Mouse (Mus musculus): ENCODE results near the gene Adk.
"Not testable (repeated sequence)": the region's sequence is repeated elsewhere in the genome, so short reads cannot be mapped to it uniquely, and the experiment has no call there.

The Adk gene

GRCm38 (mm10) chr14:21065490-21066162 lies 13.3 kb downstream of the Adk start:
- DNase-seq = no peak

- no peak for DNase-seq
Measured at GRCm38 (mm10) chr14:21069594-21069993, 17.2 kb downstream of the Adk start.

DNA sequence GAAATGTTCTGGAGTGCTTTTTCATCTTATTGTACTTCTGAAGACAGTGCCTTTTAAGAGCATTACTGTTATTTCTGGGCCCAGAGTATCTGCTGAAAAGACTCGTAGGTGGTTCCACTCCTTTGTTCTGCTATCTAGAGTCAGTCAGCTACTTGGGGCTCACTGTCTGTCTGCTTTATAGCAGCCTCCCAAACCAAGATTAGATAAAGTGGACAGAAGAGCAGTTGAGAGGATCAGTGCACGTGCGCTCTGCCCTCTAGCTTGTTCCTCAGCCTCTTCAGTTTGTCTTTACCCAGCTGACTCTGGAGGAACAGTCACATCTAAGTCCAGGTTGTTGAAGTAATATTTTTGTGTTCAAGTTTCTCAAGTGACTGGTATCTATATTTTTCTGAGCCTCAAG lies 21.6 kb downstream of the Adk start:
- DNase-seq = no peak

- no peak for DNase-seq
Measured at GRCm38 (mm10) chr14:21074398-21075320, 22.3 kb downstream of the Adk start.

DNA sequence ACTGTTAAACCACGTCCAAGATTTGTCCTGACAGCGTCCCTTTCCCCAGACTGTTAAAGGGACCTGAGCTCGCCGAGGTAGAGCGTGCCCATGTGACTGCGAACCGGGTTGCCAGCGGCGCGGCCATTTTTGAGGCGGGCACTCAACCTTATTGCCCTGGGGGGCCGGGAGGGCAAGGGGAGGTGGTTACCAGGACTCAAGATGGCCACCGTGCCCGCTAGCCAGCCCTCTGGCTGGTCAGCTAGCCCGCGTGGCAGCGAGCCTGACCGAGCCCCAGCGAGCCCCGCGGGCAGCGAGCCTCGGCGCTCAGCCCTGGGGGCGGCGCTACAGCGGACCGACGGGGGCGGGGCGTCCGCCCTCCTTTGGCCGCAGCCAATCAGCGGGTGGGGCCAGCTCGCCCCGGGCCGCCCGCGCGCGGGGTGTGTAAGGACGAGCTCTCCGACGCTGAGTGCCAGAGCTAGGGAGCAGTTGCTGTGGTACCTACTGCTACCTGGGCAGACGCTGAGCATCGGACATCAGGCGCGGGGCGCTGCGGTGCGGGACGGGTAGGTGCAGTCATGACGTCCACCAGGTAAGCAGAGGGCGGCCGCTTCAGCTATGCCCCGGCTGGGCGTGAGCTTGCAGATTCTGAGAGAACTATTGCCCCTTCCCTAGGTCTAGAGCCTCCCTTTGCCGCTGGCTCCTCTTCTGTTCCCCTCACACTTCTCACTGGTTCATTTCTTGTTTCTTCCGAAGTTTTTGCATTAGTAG lies 23.6 kb downstream of the Adk start:
- DNase-seq = peak; percentile 90 to 94

- DNase-seq = no peak
Measured at GRCm38 (mm10) chr14:21076501-21077194, 24.3 kb downstream of the Adk start.

DNA sequence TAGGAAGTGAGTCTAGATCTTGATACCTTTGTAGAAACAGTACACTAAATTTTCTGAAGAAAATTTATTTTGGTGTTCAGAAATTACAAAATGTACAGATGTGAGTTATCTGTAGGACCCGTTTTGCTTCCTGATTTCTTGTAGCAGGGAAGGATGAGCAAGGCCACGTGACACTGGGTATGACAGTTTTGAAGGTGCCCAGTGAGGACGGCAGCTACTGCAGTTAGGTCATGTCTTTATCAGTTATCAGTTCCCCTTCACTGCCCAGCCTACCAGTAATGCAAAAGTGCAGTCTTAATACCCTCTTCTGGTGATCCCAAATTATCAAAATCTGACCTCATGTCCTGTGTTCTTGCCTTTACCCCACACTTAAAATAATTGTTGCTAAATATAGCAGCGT lies 25.6 kb downstream of the Adk start:
- no peak for DNase-seq

DNA sequence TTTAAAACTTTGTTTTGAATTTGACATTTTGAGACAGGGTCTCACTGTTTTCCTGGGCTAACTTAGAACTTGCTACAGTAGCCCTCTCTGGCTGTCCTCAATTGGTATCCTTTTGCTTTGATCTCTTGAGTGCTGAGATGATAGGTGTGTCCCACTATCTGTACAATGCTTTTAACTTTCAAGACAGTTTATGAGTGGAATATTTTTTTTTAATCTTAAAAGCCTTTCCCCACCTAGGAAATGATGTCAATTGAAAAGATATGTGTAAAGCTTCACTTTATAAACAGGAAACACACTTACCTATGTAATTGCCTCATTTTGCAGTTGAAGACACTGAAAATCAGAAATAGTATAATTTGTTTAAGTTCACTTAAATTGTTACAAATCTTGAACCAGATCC lies 26.1 kb downstream of the Adk start:
- DNase-seq = no peak

DNA sequence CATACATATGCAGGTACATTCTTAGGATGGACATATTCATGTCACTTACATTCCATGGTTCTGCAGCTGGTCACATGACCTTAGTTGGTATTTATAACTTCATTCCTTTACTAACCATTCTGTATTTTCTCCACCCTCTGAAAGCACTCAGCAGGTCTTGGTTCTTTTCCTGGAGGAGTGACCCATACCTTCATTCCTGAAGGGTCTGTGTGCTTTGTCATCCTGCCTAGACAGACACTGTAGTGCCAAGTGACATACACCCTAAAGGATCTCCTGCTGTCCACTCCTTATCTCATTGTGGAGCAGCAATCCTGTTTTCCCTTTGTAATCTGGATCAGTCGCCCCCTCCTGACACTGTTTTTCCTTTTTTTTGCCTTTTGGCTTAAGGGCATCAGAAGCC lies 30.4 kb downstream of the Adk start:
- no peak for DNase-seq

GRCm38 (mm10) chr14:21085666-21086065 lies 33.3 kb downstream of the Adk start:
- DNase-seq = no peak

GRCm38 (mm10) chr14:21086106-21086505 lies 33.7 kb downstream of the Adk start:
- no peak for DNase-seq

DNA sequence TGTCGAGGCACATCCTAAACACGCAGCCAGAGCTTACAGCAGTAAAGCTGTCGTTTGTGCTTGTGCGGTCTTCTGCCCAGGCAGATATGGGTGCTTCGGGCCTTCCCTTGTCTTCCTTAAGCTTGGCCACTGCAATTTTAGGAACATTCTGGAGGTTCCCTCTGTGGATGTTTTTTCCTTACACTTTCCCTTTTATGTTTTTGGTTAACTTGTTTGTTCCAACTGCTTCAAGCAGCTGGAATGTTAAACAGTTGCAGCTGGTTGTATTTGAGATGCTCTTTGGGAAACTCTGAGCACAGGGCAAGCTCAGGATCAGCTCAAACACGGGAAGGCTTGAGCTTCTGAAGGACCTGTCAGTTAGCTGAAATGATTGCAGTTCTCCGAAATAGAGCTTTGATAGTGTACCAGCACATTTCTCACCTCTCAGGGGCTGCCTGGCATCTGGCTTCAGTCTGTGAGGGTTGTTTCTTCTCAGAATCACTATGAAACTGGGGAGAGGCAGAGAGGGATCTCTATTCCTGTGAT lies 34.5 kb downstream of the Adk start:
- DNase-seq = no peak

DNA sequence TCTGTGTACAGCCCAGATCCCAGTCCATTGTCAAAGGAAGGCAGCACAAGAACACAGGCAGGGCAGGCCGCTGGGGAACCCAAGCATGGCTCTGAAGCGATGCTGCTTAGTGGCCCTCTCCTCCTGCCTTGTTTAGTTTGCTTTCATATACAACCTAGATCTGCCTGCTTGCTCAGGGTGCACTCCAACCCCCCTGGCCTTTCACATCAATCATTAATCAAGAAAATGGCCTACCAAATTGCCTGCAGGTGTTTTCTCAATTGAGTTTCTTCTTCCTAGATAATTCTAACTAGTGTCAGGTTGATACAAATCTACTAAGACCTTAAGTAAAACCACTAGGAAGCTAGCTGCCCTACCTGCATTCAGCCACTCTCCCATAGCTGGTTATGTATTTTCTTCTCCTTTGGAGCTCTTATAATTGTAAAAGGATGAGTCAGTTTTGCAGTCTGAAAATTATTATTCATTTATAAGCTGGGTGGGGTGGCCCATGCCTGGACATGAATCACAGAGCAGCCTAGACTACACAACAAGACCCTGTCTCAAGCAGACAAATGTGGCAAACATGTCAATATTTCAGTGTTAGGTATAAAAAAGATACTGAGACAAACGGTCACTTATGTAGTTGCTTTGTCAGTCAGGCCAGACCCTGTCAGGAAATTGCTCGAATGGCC lies 35.2 kb downstream of the Adk start:
- no peak for DNase-seq

DNA sequence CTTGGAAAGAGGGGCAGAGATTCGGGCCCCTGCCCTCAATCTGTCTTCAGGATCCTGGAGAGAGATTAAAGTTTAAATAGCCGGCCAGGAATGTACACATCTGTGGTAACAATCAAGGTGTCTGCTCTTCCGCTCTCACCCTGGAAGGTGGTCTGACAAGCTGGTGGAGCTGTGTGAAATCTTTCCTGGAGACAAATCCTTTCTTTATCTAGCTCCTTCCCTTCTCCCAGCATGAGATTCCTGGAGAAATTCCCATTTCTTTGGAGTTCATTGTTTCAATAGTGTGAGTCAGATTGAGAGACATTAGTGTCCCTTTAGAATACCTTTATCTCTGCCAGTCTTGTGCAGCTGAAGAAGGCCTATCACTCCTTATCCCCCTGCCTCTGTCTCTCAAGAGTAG lies 36.4 kb downstream of the Adk start:
- no peak for DNase-seq

GRCm38 (mm10) chr14:21090400-21090799 lies 38.0 kb downstream of the Adk start:
- DNase-seq = no peak

DNA sequence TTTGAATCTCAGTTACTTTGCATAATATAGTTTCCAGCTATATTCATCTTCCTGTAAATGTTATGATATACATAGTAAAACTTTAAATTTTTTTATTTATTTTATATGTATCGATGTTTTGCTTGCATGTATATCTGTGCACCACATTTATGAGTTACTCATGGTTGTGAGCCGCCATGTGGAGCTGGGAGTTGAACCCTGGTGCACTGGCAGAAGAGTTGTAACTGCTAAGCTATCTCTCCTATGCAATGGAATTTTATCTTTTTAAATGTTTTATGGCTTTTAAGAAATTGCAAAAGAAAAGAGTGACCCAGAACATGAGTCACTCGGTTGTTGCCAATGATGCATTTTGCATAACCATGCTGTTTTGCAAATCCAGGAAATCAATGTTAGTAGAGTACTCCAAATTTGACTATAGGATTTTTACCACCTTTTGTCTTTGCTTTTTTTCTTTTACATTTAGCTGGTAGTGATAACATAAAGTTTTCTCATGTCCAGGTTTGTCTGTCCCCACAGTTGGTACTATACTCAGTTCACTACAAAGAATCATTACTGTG lies 38.6 kb downstream of the Adk start:
- no peak for DNase-seq

DNA sequence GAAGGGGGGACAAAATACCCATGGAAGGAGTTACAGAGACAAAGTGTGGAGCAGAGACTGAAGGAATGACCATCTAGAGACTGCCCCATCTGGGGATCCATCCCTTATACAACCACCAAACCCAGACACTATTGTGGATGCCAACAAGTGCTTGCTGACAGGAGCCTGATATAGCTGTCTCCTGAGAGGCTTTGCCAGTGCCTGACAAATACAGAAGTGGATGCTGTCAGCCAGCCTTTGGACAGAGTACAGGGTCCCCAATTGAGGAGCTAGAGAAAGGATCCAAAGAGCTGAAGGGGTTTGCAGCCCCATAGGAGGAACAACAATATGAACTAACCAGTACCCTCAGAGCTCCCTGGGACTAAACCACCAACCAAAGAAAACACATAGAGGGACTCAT lies 41.8 kb downstream of the Adk start:
- DNase-seq = not testable (repeated sequence)

DNA sequence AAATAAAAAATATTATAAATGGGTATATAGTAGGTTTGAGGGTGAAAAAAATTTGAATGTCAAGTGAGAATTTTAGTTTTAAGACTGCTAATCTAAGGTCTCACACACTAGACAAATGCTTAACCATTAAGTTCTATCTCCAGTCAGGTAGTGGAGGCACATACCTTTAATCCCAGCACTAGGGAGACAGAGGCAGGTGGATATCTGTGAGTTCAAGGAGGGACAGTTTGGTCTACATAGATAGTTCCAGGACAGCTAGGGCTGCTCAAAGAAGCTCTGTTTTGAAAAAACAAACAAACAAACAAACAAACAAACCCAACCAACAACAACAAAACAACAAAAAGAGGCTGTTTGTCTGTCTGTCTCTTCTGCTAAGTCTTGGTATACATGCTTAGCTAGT lies 43.9 kb downstream of the Adk start:
- DNase-seq = no peak

GRCm38 (mm10) chr14:21096689-21097088 lies 44.3 kb downstream of the Adk start:
- DNase-seq = no peak

GRCm38 (mm10) chr14:21099371-21099770 lies 47.0 kb downstream of the Adk start:
- no peak for DNase-seq

DNA sequence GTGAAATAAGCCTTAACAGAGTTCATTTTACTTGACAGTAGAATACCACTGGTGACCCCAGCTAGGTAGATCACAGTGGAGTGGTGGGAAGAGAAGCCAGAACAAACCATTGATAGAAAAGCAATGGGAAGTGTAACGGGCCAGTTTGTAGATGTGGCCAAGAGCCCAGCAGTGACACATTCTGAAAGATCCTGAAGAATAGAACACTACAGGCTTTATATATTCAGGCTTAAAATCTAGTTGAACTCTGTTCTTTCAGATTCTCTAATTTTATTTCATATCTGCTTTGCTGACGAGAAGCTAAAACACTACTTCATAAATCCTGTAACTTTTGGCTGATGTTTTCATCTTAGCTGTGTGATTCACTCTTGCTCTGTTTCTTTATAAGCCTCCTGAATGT lies 48.5 kb downstream of the Adk start:
- no peak for DNase-seq

- DNase-seq = no peak
Measured at GRCm38 (mm10) chr14:21101562-21101961, 49.2 kb downstream of the Adk start.

All from cerebellum, postnatal 36 days (tissue).